Mouse (Mus musculus) bone marrow macrophage, adult 2 months (primary cell): ENCODE measurements around the gene Pon2. TPM values are rescaled to one million over a fixed set of nuclear protein-coding genes. Genes with fewer than 3 reads are reported as not detected.
A peak's percentile ranks its signal among the peaks of the same experiment; 100 is the strongest.

Experiments used
- H3K27ac ChIP-seq: 2 replicates; pipeline ENCODE4 v1.5.1; 2012; ENCODE audit warnings: low read depth, low read length; ENCODE audit not compliant: insufficient read depth
- H3K4me1 ChIP-seq: 2 replicates; pipeline ENCODE4 v1.6.1; 2012; ENCODE audit warnings: low read length; ENCODE audit not compliant: control insufficient read depth, insufficient read depth
- H3K4me3 ChIP-seq: 2 replicates; pipeline ENCODE4 v1.5.1; 2012; ENCODE audit warnings: mild to moderate bottlenecking, low read length, moderate library complexity; ENCODE audit not compliant: insufficient read depth
- CTCF ChIP-seq: IDR thresholded peaks from 2 replicates; pipeline ENCODE4 v1.5.1; 2012; ENCODE audit warnings: low read depth, mild to moderate bottlenecking, low read length, moderate library complexity
- POLR2A ChIP-seq: IDR thresholded peaks from 2 replicates; pipeline ENCODE4 v1.6.1; 2012; ENCODE audit warnings: mild to moderate bottlenecking, low read depth, low read length, borderline replicate concordance
- polyA plus RNA-seq: library from polyadenylated mRNA; stranded (reverse); fragments of >200 nt; gene quantifications from 2 replicates; pipeline ENCODE4 v1.2.4, GENCODE M21; 2012; ENCODE audit not compliant: missing spikeins, insufficient read depth, insufficient read length

The Pon2 gene
- polyA plus RNA-seq, 1 experiment = 107 TPM

DNA sequence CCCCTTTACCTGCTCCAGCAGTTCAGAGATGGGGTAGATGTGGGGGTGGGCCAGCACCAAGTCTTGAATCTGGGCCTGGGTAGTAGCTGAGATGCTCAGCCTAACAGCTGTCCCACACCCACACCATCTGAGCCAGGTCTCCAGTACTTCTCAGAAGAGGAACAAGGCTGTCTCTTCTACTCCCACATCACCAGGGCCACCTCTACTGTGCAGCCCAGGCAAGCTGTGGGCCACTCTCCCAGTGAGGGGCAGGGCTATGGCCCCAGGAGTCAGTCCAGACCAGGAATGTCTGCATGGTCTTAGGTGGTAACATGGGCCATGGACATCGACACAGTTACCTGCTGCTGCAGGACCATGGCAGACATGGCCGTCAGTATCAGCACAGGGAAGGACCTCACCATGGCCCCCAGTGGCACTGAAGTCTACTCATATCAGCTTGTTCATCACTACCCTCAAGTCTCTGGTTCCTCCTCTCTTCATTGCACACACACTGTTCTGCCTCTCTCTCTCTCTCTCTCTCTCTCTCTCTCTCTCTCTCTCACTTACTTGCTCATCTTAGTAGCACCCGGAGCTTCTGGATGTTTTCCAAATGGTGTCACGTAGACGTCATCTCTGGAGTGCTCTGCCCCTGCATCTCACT is 15.8 kb upstream of the Pon2 start:
- H3K4me3 ChIP-seq = no peak overlapping the region
- H3K27ac ChIP-seq = no peak overlapping the region
- H3K4me1 ChIP-seq = 0 out of 2 replicates have a peak, but pooled peaks cover 4% of the 10 kb centered on the region
- TF ChIP-seq POLR2A (no peak), CTCF (no peak)

GRCm38 (mm10) chr6:5310491-5310890 is 12.2 kb upstream of the Pon2 start:
- TF ChIP-seq POLR2A (no peak), CTCF (no peak)
- Histone ChIP-seq H3K27ac (no peak overlapping the region), H3K4me3 (no peak overlapping the region), H3K4me1 (0 out of 2 replicates have a peak, but pooled peaks cover 4% of the 10 kb centered on the region)

- Histone ChIP-seq H3K27ac (no peak overlapping the region), H3K4me3 (no peak overlapping the region), H3K4me1 (0 out of 2 replicates have a peak, but pooled peaks cover 4% of the 10 kb centered on the region)
- TF ChIP-seq CTCF (no peak), POLR2A (no peak)
These were observed 11.4 kb upstream of the Pon2 start for GRCm38 (mm10) chr6:5309595-5310197.

GRCm38 (mm10) chr6:5305926-5306325 is 7.7 kb upstream of the Pon2 start:
- Histone ChIP-seq H3K4me1 (0 out of 2 replicates have a peak, but pooled peaks cover 4% of the 10 kb centered on the region), H3K4me3 (no peak overlapping the region)
- TF ChIP-seq CTCF = no peak
- no peak for TF ChIP-seq POLR2A

GRCm38 (mm10) chr6:5304956-5305355 is 6.7 kb upstream of the Pon2 start:
- H3K4me3 ChIP-seq = no peak overlapping the region
- no peak overlapping the region for H3K27ac ChIP-seq
- H3K4me1 ChIP-seq = 0 out of 2 replicates have a peak, but pooled peaks cover 4% of the 10 kb centered on the region
- TF ChIP-seq POLR2A (no peak), CTCF (no peak)

More at GRCm38 (mm10) chr6:5305926-5306325, 7.7 kb upstream of the Pon2 start:
- H3K27ac ChIP-seq = no peak overlapping the region

GRCm38 (mm10) chr6:5300629-5301028 is 2.4 kb upstream of the Pon2 start:
- TF ChIP-seq POLR2A (no peak), CTCF (no peak)

GRCm38 (mm10) chr6:5299561-5299960 is 1.3 kb upstream of the Pon2 start:
- no peak overlapping the region for H3K27ac ChIP-seq
- peaks cover 15% of the 10 kb centered on the region for H3K4me1 ChIP-seq
- no peak for TF ChIP-seq CTCF
- no peak for TF ChIP-seq POLR2A
- no peak overlapping the region for H3K4me3 ChIP-seq

More at GRCm38 (mm10) chr6:5300629-5301028, 2.4 kb upstream of the Pon2 start:
- Histone ChIP-seq H3K27ac (no peak overlapping the region), H3K4me1 (peaks cover 10% of the 10 kb centered on the region), H3K4me3 (no peak overlapping the region)

DNA sequence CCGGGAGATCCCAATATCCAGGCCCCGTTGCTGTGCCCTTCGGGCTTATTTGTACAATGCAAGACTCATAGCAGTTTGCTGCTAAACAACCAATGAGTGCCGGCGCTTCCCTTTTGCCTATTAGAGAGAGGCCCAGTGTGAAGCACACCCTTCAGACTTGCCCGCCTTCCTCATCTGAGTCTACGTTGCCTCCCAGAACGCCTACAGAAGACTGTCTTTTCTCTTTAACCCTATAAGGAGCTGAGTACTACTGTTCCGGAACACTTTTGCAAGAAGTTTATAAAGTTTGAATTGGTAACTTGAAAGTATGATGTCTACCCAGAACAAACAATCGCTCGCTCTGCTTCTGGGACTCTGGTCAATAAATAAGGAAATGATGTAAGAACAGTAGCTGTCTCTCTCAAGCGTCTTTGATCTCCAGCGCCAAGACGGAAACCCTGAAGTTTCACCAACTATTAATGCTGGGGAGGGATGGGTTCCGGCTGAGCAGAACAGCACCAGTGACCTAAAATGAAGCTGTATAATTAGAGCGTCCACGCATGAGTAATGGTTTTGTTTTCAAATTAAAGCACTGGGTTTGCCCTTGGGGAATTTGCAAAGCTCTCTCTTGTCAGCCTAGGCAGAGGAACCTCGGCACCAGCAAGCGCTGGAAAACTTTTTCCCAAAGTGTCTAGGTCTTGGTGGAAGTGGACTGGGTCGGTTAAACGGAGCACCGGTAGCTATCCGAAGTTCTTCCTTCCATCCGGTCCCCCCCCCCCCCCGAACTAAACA is 749 bp downstream of the Pon2 start:
- TF ChIP-seq CTCF (no peak), POLR2A (no peak)
- Histone ChIP-seq H3K27ac (peak overlapping the region; percentile 84), H3K4me3 (peak overlapping the region; percentile 92), H3K4me1 (peaks cover 19% of the 10 kb centered on the region)

DNA sequence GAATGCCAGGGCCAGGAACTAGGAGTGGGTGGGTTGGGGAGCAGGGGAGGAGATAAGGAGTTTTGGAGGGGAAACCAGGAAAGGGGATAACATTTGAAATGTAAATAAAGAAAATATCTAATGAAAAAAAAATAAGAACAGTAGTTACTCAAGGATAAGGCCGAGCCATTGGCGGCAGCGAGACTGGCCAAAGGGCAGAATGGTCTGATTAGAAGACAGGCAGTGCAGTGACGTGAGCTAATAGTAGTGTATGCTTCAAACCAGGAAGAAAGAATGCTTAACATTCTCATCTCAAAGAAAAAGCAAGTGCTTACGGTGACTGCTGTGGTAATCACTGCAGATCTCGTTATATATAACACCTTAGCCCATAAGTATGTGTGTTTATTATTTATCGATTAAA is 2.2 kb downstream of the Pon2 start:
- TF ChIP-seq POLR2A (no peak), CTCF (no peak)
- peaks cover 31% of the 10 kb centered on the region for H3K4me1 ChIP-seq
- H3K4me3 ChIP-seq = peak overlapping the region; percentile 92; the same call in 1 of the 2 replicates
- no peak overlapping the region for H3K27ac ChIP-seq
